Mouse (Mus musculus): ENCODE results near the gene Catsperd. TPM values are rescaled to one million over a fixed set of nuclear protein-coding genes. Genes with fewer than 3 reads are reported as not detected.

The Catsperd gene
- polyA plus RNA-seq, 1 experiment from 2014 or later = 0.61 TPM

DNA sequence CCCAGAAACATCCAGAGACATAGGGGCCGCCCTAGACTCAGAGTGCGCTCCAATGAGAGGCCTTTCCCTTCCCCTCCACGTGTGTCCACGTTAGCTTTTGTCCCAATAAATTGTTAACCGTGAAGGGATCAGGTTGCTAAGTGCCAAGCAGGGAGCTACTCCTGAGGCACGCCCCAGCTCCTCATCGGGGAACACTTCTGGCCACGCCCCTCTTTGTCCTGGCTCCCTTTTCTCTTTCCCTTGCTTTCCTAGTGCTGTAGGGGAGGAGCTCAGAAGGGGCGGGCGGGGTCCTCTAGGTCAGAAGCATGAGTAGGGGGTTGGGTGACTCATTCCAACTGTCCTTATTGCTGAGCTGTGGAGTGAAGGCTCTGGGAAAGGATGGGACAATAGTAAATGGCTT is 36.4 kb downstream of the Catsperd start:
- DNase-seq (ENCODE audit: low spot score) (peak; percentile 71), ATAC-seq (ENCODE audit: insufficient number of reproducible peaks, low FRiP score, low TSS enrichment, low read depth) (peak; percentile 46; the same call in 1 of the 2 replicates)
- peaks cover 7% of the 10 kb centered on the region for H3K4me1 ChIP-seq (ENCODE audit: control insufficient read depth, insufficient read depth, low read length)
- H3K9me3 ChIP-seq (ENCODE audit: control insufficient read depth, low read length) = no peaks in the 10 kb centered on the region
- no peaks in the 10 kb centered on the region for H3K27me3 ChIP-seq (ENCODE audit: control insufficient read depth, insufficient read depth, low read length)
- 0 out of 2 replicates have a peak overlapping the region, but pooled peaks have one; percentile 24 for H3K27ac ChIP-seq (replicated peaks; ENCODE audit: low read depth, low read length)
- H3K4me2 ChIP-seq (ENCODE audit: low read depth, severe bottlenecking) = peak overlapping the region; percentile 26; the same call in 1 of the 2 replicates
- WGBS = 4% methylated on average over 10 of the region's 10 CpGs
- peak overlapping the region; percentile 9 for H3K4me3 ChIP-seq (ENCODE audit: low read depth, low read length)
- 0 out of 2 replicates have a peak overlapping the region, but pooled peaks have one; percentile 2 for H3K9ac ChIP-seq (ENCODE audit: low read length)
- H3K36me3 ChIP-seq (ENCODE audit: control insufficient read depth, insufficient read depth, low read length) = no peaks in the 10 kb centered on the region

DNA sequence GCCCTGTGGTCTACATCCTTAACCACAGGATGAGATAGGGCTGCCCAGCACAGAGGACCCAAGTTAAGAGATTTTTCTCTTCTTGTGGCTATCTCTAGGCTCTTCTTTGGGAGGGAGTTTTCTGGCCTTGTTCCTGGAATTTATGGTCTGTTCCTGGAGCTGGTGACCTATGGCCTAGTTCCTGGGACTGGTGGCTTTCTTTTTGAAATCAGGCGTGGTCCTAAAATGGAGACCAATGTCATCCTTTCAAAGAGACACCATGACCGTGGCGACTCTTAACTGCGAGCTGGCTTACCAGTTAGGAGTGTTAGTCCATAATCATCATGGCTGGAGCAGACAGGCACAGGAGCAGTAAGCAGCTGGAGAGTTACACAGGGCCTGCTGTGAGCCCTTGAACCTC is 38.4 kb downstream of the Catsperd start:
- Histone ChIP-seq H3K27me3 (ENCODE audit: control insufficient read depth, insufficient read depth, low read length) (no peaks in the 10 kb centered on the region), H3K36me3 (ENCODE audit: control insufficient read depth, insufficient read depth, low read length) (no peaks in the 10 kb centered on the region), H3K4me1 (ENCODE audit: control insufficient read depth, insufficient read depth, low read length) (peaks cover 7% of the 10 kb centered on the region), H3K9me3 (ENCODE audit: control insufficient read depth, low read length) (no peaks in the 10 kb centered on the region), H3K9ac (ENCODE audit: low read length) (no peak overlapping the region), H3K4me3 (ENCODE audit: low read depth, low read length) (no peak overlapping the region), H3K27ac (replicated peaks; ENCODE audit: low read depth, low read length) (no peak overlapping the region), H3K4me2 (ENCODE audit: low read depth, severe bottlenecking) (no peak overlapping the region)
- ATAC-seq (ENCODE audit: insufficient number of reproducible peaks, low FRiP score, low TSS enrichment, low read depth) (no peak), DNase-seq (ENCODE audit: low spot score) (no peak)
- WGBS = 92% methylated on average over 4 of the region's 4 CpGs

DNA sequence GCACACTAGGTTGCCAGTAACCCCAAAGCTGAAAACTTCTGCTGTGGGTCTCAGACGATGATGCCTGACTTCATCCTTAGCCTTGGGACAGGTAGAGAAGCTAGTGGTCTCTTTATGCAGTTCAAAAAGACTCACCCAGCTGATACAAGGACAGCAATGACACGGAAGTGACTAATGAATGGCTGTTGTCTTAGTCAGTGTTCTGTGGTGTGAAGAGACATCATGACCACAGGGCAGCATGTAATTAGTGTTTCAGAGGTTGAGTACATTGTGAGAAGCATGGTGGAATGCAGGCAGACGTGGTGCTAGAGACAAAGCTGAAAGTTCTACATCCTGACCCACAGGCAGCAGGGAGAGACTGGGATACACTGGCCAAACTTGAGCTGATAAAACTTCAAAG is 39.6 kb downstream of the Catsperd start:
- H3K27ac ChIP-seq (replicated peaks; ENCODE audit: low read depth, low read length) = no peak overlapping the region
- no peak overlapping the region for H3K4me3 ChIP-seq (ENCODE audit: low read depth, low read length)
- H3K36me3 ChIP-seq (ENCODE audit: control insufficient read depth, insufficient read depth, low read length) = no peaks in the 10 kb centered on the region
- peaks cover 7% of the 10 kb centered on the region for H3K4me1 ChIP-seq (ENCODE audit: control insufficient read depth, insufficient read depth, low read length)
- H3K9ac ChIP-seq (ENCODE audit: low read length) = no peak overlapping the region
- H3K9me3 ChIP-seq (ENCODE audit: control insufficient read depth, low read length) = no peaks in the 10 kb centered on the region
- H3K27me3 ChIP-seq (ENCODE audit: control insufficient read depth, insufficient read depth, low read length) = no peaks in the 10 kb centered on the region
- no peak for ATAC-seq (ENCODE audit: insufficient number of reproducible peaks, low FRiP score, low TSS enrichment, low read depth)
- no peak overlapping the region for H3K4me2 ChIP-seq (ENCODE audit: low read depth, severe bottlenecking)
- WGBS = 75% methylated on average over 3 of the region's 3 CpGs
- DNase-seq (ENCODE audit: low spot score) = no peak

DNA sequence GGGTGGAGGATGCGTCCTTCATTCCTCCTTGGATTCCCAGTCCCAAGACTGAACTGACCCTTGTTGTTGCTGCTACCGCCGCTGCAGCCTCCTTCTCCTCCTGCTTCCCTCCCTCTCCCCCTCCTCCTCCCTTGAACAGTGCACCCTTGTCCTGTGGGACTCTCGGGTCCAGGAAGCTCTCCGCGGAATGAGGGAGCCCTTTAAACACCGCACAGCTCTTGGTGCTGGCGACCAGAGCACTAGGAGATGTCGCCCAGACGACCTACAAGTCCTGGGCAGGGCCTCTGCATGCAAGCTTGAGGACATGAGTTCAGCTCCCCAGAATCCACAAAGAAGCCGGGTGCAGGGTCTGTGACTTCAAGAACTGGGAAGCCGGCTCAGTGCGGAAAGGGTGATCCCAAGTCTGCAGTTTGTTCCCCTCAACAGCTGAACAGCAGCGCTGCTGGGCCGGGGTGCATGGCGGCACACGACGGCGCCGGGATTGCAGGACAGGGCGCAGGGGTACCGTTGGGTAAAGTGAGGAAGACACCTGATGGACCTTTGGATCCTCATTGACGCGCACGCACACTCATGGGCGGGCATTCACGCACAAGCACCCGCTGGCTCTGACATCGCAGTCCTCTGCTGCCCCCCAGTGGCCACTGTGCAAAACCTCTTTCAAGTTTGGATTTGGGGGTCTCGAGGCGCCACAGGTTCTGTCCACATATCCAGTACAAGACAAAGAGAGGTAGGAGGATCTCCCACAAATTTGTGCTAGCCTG is 40.6 kb downstream of the Catsperd start:
- ATAC-seq (ENCODE audit: insufficient number of reproducible peaks, low FRiP score, low TSS enrichment, low read depth) (0 out of 2 replicates have a peak, but pooled peaks have one; percentile 8), DNase-seq (ENCODE audit: low spot score) (peak; percentile 95)
- no peaks in the 10 kb centered on the region for H3K27me3 ChIP-seq (ENCODE audit: control insufficient read depth, insufficient read depth, low read length)
- peak overlapping the region; percentile 66 for H3K9ac ChIP-seq (ENCODE audit: low read length)
- peak overlapping the region; percentile 35 for H3K4me3 ChIP-seq (ENCODE audit: low read depth, low read length)
- peaks cover 7% of the 10 kb centered on the region for H3K4me1 ChIP-seq (ENCODE audit: control insufficient read depth, insufficient read depth, low read length)
- no peaks in the 10 kb centered on the region for H3K9me3 ChIP-seq (ENCODE audit: control insufficient read depth, low read length)
- no peak overlapping the region for H3K27ac ChIP-seq (replicated peaks; ENCODE audit: low read depth, low read length)
- peak overlapping the region; percentile 77 for H3K4me2 ChIP-seq (ENCODE audit: low read depth, severe bottlenecking)
- WGBS = 7% methylated on average over 31 of the region's 31 CpGs
- H3K36me3 ChIP-seq (ENCODE audit: control insufficient read depth, insufficient read depth, low read length) = no peaks in the 10 kb centered on the region

GRCm38 (mm10) chr17:56669766-56670165 is 41.8 kb downstream of the Catsperd start:
- no peak for DNase-seq (ENCODE audit: low spot score)
- WGBS = 86% methylated on average over 8 of the region's 8 CpGs
- Histone ChIP-seq H3K9me3 (ENCODE audit: control insufficient read depth, low read length) (no peaks in the 10 kb centered on the region), H3K4me2 (ENCODE audit: low read depth, severe bottlenecking) (no peak overlapping the region), H3K4me3 (ENCODE audit: low read depth, low read length) (no peak overlapping the region), H3K27me3 (ENCODE audit: control insufficient read depth, insufficient read depth, low read length) (no peaks in the 10 kb centered on the region), H3K9ac (ENCODE audit: low read length) (no peak overlapping the region), H3K4me1 (ENCODE audit: control insufficient read depth, insufficient read depth, low read length) (peaks cover 6% of the 10 kb centered on the region; the same call in 1 of the 2 replicates), H3K27ac (replicated peaks; ENCODE audit: low read depth, low read length) (no peak overlapping the region), H3K36me3 (ENCODE audit: control insufficient read depth, insufficient read depth, low read length) (no peaks in the 10 kb centered on the region)
- no peak for ATAC-seq (ENCODE audit: insufficient number of reproducible peaks, low FRiP score, low TSS enrichment, low read depth)

DNA sequence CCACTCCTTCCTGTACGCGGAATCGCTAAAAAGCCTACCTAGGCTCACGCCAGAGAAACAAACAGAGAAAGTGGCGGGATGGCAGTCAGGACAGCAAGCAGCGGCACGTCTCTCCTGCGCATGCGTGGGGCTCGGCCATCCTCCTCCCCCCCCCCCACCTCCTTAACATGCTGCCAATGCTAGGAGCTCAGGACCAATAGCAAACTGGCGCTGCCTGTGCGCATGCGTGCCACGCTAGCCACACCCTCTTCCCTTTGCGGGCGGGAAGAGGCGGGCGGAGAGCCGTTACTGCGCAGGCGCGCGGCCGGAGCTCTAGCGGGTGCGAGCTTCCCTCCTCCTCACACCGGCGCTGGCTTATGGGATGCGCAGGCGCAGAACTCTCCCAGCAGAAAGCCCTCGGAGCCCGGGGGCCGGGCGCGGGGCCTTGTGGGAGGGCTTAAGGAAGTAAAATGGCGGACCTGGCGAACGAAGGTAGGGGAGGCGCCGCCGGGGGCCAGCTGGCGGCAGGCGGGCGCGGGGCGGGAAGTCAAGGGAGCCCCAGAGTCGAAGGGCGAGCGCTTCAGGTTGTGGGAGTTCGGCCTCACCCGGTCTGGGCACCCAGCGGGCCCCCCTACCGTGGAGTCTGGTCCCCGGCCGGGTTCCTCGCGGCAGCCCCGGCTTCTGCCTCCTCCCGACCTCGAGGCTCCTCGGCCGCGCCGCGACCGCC is 45.2 kb downstream of the Catsperd start, which contains the start of gene Ranbp3:
Gene Ranbp3, plus strand, starts transcription at position 354 of the 706 bp plus-strand sequence.
- peaks cover 11% of the 10 kb centered on the region for H3K4me1 ChIP-seq (ENCODE audit: control insufficient read depth, insufficient read depth, low read length)
- peak within 1 kb of the TSS; percentile 91 for H3K9ac ChIP-seq (ENCODE audit: low read length)
- DNase-seq (ENCODE audit: low spot score) (peak; percentile 99), ATAC-seq (ENCODE audit: insufficient number of reproducible peaks, low FRiP score, low TSS enrichment, low read depth) (peak; percentile 90)
- H3K9me3 ChIP-seq (ENCODE audit: control insufficient read depth, low read length) = no peaks in the 10 kb centered on the region
- H3K4me3 ChIP-seq (ENCODE audit: low read depth, low read length) = peak within 1 kb of the TSS; percentile 88
- H3K27me3 ChIP-seq (ENCODE audit: control insufficient read depth, insufficient read depth, low read length) = no peaks in the 10 kb centered on the region
- peaks cover 13% of the 10 kb centered on the region for H3K36me3 ChIP-seq (ENCODE audit: control insufficient read depth, insufficient read depth, low read length)
- under 1% methylated on average over 55 of the region's 66 CpGs for WGBS
- H3K4me2 ChIP-seq (ENCODE audit: low read depth, severe bottlenecking) = peak within 1 kb of the TSS; percentile 66
- peak within 1 kb of the TSS; percentile 80 for H3K27ac ChIP-seq (replicated peaks; ENCODE audit: low read depth, low read length)

- ATAC-seq (ENCODE audit: insufficient number of reproducible peaks, low FRiP score, low TSS enrichment, low read depth) = peak; percentile 23; the same call in 1 of the 2 replicates
These were observed 45.9 kb downstream of the Catsperd start for GRCm38 (mm10) chr17:56673647-56674416.

GRCm38 (mm10) chr17:56681791-56682190 is 53.8 kb downstream of the Catsperd start:
- no peak overlapping the region for H3K4me2 ChIP-seq (ENCODE audit: low read depth, severe bottlenecking)
- no peak overlapping the region for H3K4me3 ChIP-seq (ENCODE audit: low read depth, low read length)
- WGBS = 80% methylated on average over 4 of the region's 4 CpGs
- H3K27me3 ChIP-seq (ENCODE audit: control insufficient read depth, insufficient read depth, low read length) = no peaks in the 10 kb centered on the region
- no peak overlapping the region for H3K9ac ChIP-seq (ENCODE audit: low read length)
- H3K9me3 ChIP-seq (ENCODE audit: control insufficient read depth, low read length) = no peaks in the 10 kb centered on the region
- no peak overlapping the region for H3K27ac ChIP-seq (replicated peaks; ENCODE audit: low read depth, low read length)
- peaks cover 21% of the 10 kb centered on the region for H3K36me3 ChIP-seq (ENCODE audit: control insufficient read depth, insufficient read depth, low read length)
- no peak for DNase-seq (ENCODE audit: low spot score)
- H3K4me1 ChIP-seq (ENCODE audit: control insufficient read depth, insufficient read depth, low read length) = no peaks in the 10 kb centered on the region
- no peak for ATAC-seq (ENCODE audit: insufficient number of reproducible peaks, low FRiP score, low TSS enrichment, low read depth)

More at GRCm38 (mm10) chr17:56673647-56674416, 45.9 kb downstream of the Catsperd start:
- DNase-seq (ENCODE audit: low spot score) = peak; percentile 40
- H3K27me3 ChIP-seq (ENCODE audit: control insufficient read depth, insufficient read depth, low read length) = no peaks in the 10 kb centered on the region
- H3K27ac ChIP-seq (replicated peaks; ENCODE audit: low read depth, low read length) = peak overlapping the region; percentile 79
- peaks cover 11% of the 10 kb centered on the region for H3K4me1 ChIP-seq (ENCODE audit: control insufficient read depth, insufficient read depth, low read length)
- H3K36me3 ChIP-seq (ENCODE audit: control insufficient read depth, insufficient read depth, low read length) = peaks cover 13% of the 10 kb centered on the region
- H3K4me2 ChIP-seq (ENCODE audit: low read depth, severe bottlenecking) = peak overlapping the region; percentile 66
- H3K9me3 ChIP-seq (ENCODE audit: control insufficient read depth, low read length) = no peaks in the 10 kb centered on the region
- 1% methylated on average over 36 of the region's 37 CpGs for WGBS
- H3K9ac ChIP-seq (ENCODE audit: low read length) = peak overlapping the region; percentile 91
- peak overlapping the region; percentile 88 for H3K4me3 ChIP-seq (ENCODE audit: low read depth, low read length)
